Mouse (Mus musculus) megakaryocyte, embryonic 14.5 days (primary cell): ENCODE results near the gene Pnpla3.

Experiments used
- FLI1 ChIP-seq: IDR thresholded peaks from 2 replicates; pipeline ENCODE4 v1.6.1; 2012; ENCODE audit warnings: low read length, inconsistent platforms, mixed read lengths
- GATA1 ChIP-seq: IDR thresholded peaks from 3 replicates; pipeline ENCODE4 v1.6.1; 2012; ENCODE audit warnings: mixed read lengths, low read length, inconsistent platforms, borderline replicate concordance

- TF ChIP-seq GATA1 (no peak), FLI1 (no peak)
Observed at GRCm38 (mm10) chr15:84124086-84124485, 43.6 kb upstream of the Pnpla3 start.
